Mouse (Mus musculus) heart, embryonic 14.5 days (tissue): ENCODE data around the gene Ankrd13b. TPM values are rescaled to one million over a fixed set of nuclear protein-coding genes. Genes with fewer than 3 reads are reported as not detected.
A peak's percentile ranks its signal among the peaks of the same experiment; 100 is the strongest.

Experiments used
- ATAC-seq: fragments of 200-750 bp; cut with Nextera tagmentation; 2 replicates; pipeline ENCODE4 v1.8.0; 2017; ENCODE audit warnings: low read depth, moderate TSS enrichment; ENCODE audit not compliant: insufficient number of reproducible peaks, insufficient read depth, low FRiP score
- H3K27ac ChIP-seq, 2 experiments: fragments of 200-500 bp in 1 of 2; fragments of 300-500 bp in 1 of 2; sonication (generic) in 1 of 2; replicated peaks in 1 of 2; 2 replicates each; pipeline ENCODE4 v1.5.1; 2012 to 2014; ENCODE audit warnings: low read depth in 2 of 2, low read length in 2 of 2, control low read depth in 1 of 2, mild to moderate bottlenecking in 1 of 2, mixed read lengths in 1 of 2; ENCODE audit not compliant: control insufficient read depth in 1 of 2, insufficient read depth in 1 of 2
- H3K27me3 ChIP-seq: fragments of 300-500 bp; sonication (generic); 2 replicates; pipeline ENCODE4 v1.6.1; 2014; ENCODE audit warnings: mild to moderate bottlenecking, low read length, control low read depth; ENCODE audit not compliant: control insufficient read depth, insufficient read depth
- H3K36me3 ChIP-seq: fragments of 300-500 bp; sonication (generic); 2 replicates; pipeline ENCODE4 v1.6.1; 2014; ENCODE audit warnings: mild to moderate bottlenecking, control low read depth, low read length, mixed read lengths; ENCODE audit not compliant: control insufficient read depth, insufficient read depth
- H3K4me1 ChIP-seq, 2 experiments: fragments of 200-500 bp in 1 of 2; fragments of 300-500 bp in 1 of 2; sonication (generic) in 1 of 2; 2 replicates each; pipeline ENCODE4 v1.6.1; 2012 to 2014; ENCODE audit warnings: low read length in 2 of 2, control low read depth in 1 of 2, mixed read lengths in 1 of 2; ENCODE audit not compliant: control insufficient read depth in 2 of 2, insufficient read depth in 2 of 2
- H3K4me2 ChIP-seq: fragments of 300-500 bp; sonication (generic); 2 replicates; pipeline ENCODE4 v1.6.1; 2014; ENCODE audit warnings: mild to moderate bottlenecking, low read length
- H3K4me3 ChIP-seq, 2 experiments: fragments of 200-500 bp in 1 of 2; fragments of 300-500 bp in 1 of 2; sonication (generic) in 1 of 2; 2 replicates each; pipeline ENCODE4 v1.5.1; 2012 to 2014; ENCODE audit warnings: low read length in 2 of 2, mild to moderate bottlenecking in 2 of 2, control low read depth in 1 of 2, low read depth in 1 of 2, moderate library complexity in 1 of 2; ENCODE audit not compliant: control insufficient read depth in 1 of 2, insufficient read depth in 1 of 2
- H3K9ac ChIP-seq: fragments of 300-500 bp; sonication (generic); 2 replicates; pipeline ENCODE4 v1.6.1; 2014; ENCODE audit warnings: mild to moderate bottlenecking, low read length
- H3K9me3 ChIP-seq: fragments of 300-500 bp; sonication (generic); 2 replicates; pipeline ENCODE4 v1.6.1; 2016; ENCODE audit warnings: low read length, control low read depth; ENCODE audit not compliant: control insufficient read depth
- WGBS: fragments of 180-500 bp; shearing (Covaris S2); extraction: QIAGEN DNeasy Blood & Tissue Kit; methylation state at CpG from one replicate; pipeline ENCODE4 v1.1.7; 2014; 5-methylcytosine and 5-hydroxymethylcytosine counted together
- polyA plus RNA-seq: library from polyadenylated mRNA; unstranded; fragments of >200 nt; fragmentation: Nextera tagmentation; extraction: Ambion mirVana; gene quantifications from 2 replicates; pipeline ENCODE4 v1.2.1, GENCODE M21; 2014

Ankrd13b gene
- polyA plus RNA-seq, 1 experiment from 2014 or later, result 5.2 TPM

GRCm38 (mm10) chr11:77472775-77473174 is 16.7 kb downstream of the Ankrd13b start:
- no peak overlapping the region for H3K4me2 ChIP-seq
- H3K4me1 ChIP-seq, result peaks cover 0 to 2% of the 10 kb centered on the region in 2 experiments; a peak in 1 of 4 replicates
- 81% methylated on average over 16 of the region's 16 CpGs for WGBS
- H3K9ac ChIP-seq, result no peak overlapping the region
- H3K27ac ChIP-seq, result no peak overlapping the region
- no peak overlapping the region for H3K4me3 ChIP-seq
- H3K9me3 ChIP-seq, result no peaks in the 10 kb centered on the region
- ATAC-seq, result no peak
- H3K27me3 ChIP-seq, result peaks cover 5% of the 10 kb centered on the region; the same call in 1 of the 2 replicates
- H3K36me3 ChIP-seq, result peaks cover 42% of the 10 kb centered on the region

DNA sequence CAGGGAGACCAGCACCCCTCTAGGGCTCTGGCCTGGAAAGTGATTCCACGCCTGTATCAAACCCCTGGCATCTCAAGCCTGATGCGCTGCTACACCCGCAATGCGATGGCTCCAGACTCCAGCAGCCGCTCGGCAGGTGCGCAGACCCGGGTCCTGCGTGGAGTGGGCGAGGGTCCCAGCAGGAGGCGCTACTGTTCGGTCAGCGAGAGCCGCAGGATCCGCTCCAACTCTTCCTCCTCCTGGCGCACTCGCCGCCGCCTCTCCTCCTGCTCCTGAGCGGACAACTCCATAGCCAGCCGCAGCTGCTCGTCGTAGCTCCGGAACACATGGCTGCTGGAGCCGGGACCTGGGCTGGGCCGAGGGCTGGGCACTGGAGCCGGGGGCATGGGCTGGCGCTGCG is 18.1 kb downstream of the Ankrd13b start:
- Histone ChIP-seq H3K4me3 (no peak overlapping the region; a peak in 1 of 4 replicates), H3K9ac (no peak overlapping the region), H3K4me2 (no peak overlapping the region), H3K9me3 (no peaks in the 10 kb centered on the region), H3K4me1 (peaks cover 12% of the 10 kb centered on the region in 2 experiments), H3K36me3 (peaks cover 42% of the 10 kb centered on the region), H3K27me3 (peaks cover 10% of the 10 kb centered on the region; the same call in 1 of the 2 replicates), H3K27ac (no peak overlapping the region)
- WGBS, result 76% methylated on average over 28 of the region's 29 CpGs
- ATAC-seq, result no peak

GRCm38 (mm10) chr11:77468397-77468796 is 21.1 kb downstream of the Ankrd13b start:
- Histone ChIP-seq H3K9ac (no peak overlapping the region), H3K4me2 (no peak overlapping the region), H3K27ac (no peak overlapping the region), H3K9me3 (no peaks in the 10 kb centered on the region), H3K4me1 (peaks cover 35 to 41% of the 10 kb centered on the region in 2 experiments), H3K36me3 (peaks cover 36% of the 10 kb centered on the region), H3K4me3 (no peak overlapping the region), H3K27me3 (peaks cover 16% of the 10 kb centered on the region)
- WGBS, result 86% methylated on average over 9 of the region's 9 CpGs
- ATAC-seq, result no peak

DNA sequence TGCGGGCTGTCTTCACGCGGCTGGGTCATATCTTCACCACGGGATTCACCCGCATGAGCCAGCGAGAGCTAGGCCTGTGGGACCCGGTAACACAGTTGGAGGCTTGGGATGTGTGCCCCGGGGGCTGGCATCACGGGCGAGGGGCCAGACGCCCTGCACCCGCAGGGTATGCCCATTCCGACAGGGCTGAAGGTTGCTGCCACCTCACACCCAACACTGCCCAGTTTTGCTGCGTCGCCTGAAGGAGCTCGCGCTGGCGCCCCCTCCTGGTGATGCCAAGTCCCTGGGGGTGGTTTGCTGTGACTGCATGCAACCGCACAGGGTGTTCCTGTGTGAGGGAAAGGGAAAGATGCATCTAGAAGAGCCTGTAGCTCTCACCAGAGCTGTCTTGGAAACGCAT is 21.7 kb downstream of the Ankrd13b start:
- H3K27ac ChIP-seq, result no peak overlapping the region
- 24% methylated on average over 20 of the region's 20 CpGs for WGBS

GRCm38 (mm10) chr11:77467157-77467556 is 22.3 kb downstream of the Ankrd13b start:
- H3K4me1 ChIP-seq, result peaks cover 39 to 47% of the 10 kb centered on the region in 2 experiments
- no peak for ATAC-seq
- H3K9me3 ChIP-seq, result no peaks in the 10 kb centered on the region
- no peak overlapping the region for H3K4me3 ChIP-seq
- H3K36me3 ChIP-seq, result peaks cover 32% of the 10 kb centered on the region
- WGBS, result 11% methylated on average over 25 of the region's 25 CpGs
- peaks cover 16% of the 10 kb centered on the region for H3K27me3 ChIP-seq
- H3K4me2 ChIP-seq, result 0 out of 2 replicates have a peak overlapping the region, but pooled peaks have one; percentile 11
- H3K9ac ChIP-seq, result no peak overlapping the region
- no peak overlapping the region for H3K27ac ChIP-seq

More for the DNA sequence above, 21.7 kb downstream of the Ankrd13b start:
- Histone ChIP-seq H3K4me1 (peaks cover 39 to 46% of the 10 kb centered on the region in 2 experiments), H3K4me3 (no peak overlapping the region), H3K9ac (no peak overlapping the region), H3K27me3 (peaks cover 16% of the 10 kb centered on the region), H3K4me2 (no peak overlapping the region), H3K9me3 (no peaks in the 10 kb centered on the region), H3K36me3 (peaks cover 34% of the 10 kb centered on the region)
- ATAC-seq, result no peak

DNA sequence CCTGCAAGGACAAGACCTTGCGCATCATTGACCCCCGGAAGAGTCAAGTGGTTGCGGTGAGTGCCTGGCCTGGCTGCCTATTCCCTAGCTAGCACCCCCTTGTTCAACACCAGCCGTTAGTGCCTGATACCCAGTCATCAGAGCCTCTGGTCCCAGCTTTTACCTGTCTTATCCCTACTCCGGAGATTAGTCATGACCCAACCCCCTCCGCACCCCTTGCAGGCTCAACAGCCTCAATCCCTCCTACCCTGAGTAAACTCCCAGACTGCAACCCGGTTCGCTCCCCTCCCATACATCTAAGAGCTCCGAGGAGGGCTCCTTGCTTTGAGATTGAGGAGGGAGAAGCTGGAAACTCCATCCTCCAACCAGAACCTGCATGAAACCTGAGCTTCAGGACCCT is 22.9 kb downstream of the Ankrd13b start:
- no peak overlapping the region for H3K4me2 ChIP-seq
- peaks cover 39 to 51% of the 10 kb centered on the region in 2 experiments for H3K4me1 ChIP-seq
- H3K9ac ChIP-seq, result 0 out of 2 replicates have a peak overlapping the region, but pooled peaks have one; percentile 34
- peaks cover 26% of the 10 kb centered on the region for H3K36me3 ChIP-seq
- H3K27me3 ChIP-seq, result peaks cover 16% of the 10 kb centered on the region
- H3K4me3 ChIP-seq, result no peak overlapping the region
- WGBS, result 33% methylated on average over 9 of the region's 9 CpGs
- ATAC-seq, result no peak
- H3K9me3 ChIP-seq, result no peaks in the 10 kb centered on the region
- H3K27ac ChIP-seq, result no peak overlapping the region

- Histone ChIP-seq H3K27ac (peak overlapping the region; percentile 72 to 96), H3K4me1 (peaks cover 39 to 57% of the 10 kb centered on the region in 2 experiments), H3K27me3 (peaks cover 16% of the 10 kb centered on the region), H3K4me2 (peak overlapping the region; percentile 79; the same call in 1 of the 2 replicates), H3K36me3 (peaks cover 20% of the 10 kb centered on the region), H3K4me3 (no peak overlapping the region), H3K9ac (peak overlapping the region; percentile 5; the same call in 1 of the 2 replicates), H3K9me3 (no peaks in the 10 kb centered on the region)
- WGBS, result 76% methylated on average over 3 of the region's 3 CpGs
- no peak for ATAC-seq
Observed at GRCm38 (mm10) chr11:77465111-77465510, 24.4 kb downstream of the Ankrd13b start.

- peak overlapping the region; percentile 79 for H3K4me2 ChIP-seq
- ATAC-seq, result peak; percentile 37; the same call in 1 of the 2 replicates
- peaks cover 16% of the 10 kb centered on the region for H3K27me3 ChIP-seq
Observed at GRCm38 (mm10) chr11:77464684-77465083, 24.8 kb downstream of the Ankrd13b start.

More at GRCm38 (mm10) chr11:77464684-77465083, 24.8 kb downstream of the Ankrd13b start:
- H3K9ac ChIP-seq, result peak overlapping the region; percentile 5; the same call in 1 of the 2 replicates
- peak overlapping the region; percentile 93 to 96 for H3K27ac ChIP-seq
- peaks cover 39 to 57% of the 10 kb centered on the region in 2 experiments for H3K4me1 ChIP-seq
- WGBS, result 16% methylated on average over 4 of the region's 4 CpGs
- H3K4me3 ChIP-seq, result no peak overlapping the region
- peaks cover 15% of the 10 kb centered on the region; the same call in 1 of the 2 replicates for H3K36me3 ChIP-seq
- H3K9me3 ChIP-seq, result no peaks in the 10 kb centered on the region
